Mouse (Mus musculus): ENCODE measurements around the gene Nr2f2. TPM values are rescaled to one million over a fixed set of nuclear protein-coding genes. Genes with fewer than 3 reads are reported as not detected.

Nr2f2 gene
- not detected for total RNA-seq (2023)

GRCm38 (mm10) chr7:70365941-70366807 lies at the start of gene Nr2f2:
Gene Nr2f2, minus strand, starts transcription at chr7:70366735.

Measured in CD8-positive naive resting alpha-beta T cell, adult 57 days (primary cell).